Mouse (Mus musculus): ENCODE measurements around the gene Gm42906.

Gene Gm42906

GRCm38 (mm10) chr5:151057716-151058115, 370.2 kb downstream of the Gm42906 start:
- no peak for DNase-seq

- peak in 1 of 2 experiments; percentile 53 for DNase-seq
Observed at GRCm38 (mm10) chr5:151056920-151057294, 371.1 kb downstream of the Gm42906 start.

GRCm38 (mm10) chr5:151056255-151056919, 371.6 kb downstream of the Gm42906 start:
- no peak for DNase-seq

- DNase-seq = no peak
Observed at GRCm38 (mm10) chr5:151055426-151056090, 372.4 kb downstream of the Gm42906 start.

GRCm38 (mm10) chr5:151054743-151055114, 373.2 kb downstream of the Gm42906 start:
- no peak for DNase-seq

GRCm38 (mm10) chr5:151054100-151054742, 373.7 kb downstream of the Gm42906 start:
- DNase-seq = no peak

GRCm38 (mm10) chr5:151053190-151053589, 374.8 kb downstream of the Gm42906 start:
- DNase-seq = peak; percentile 47

- no peak for DNase-seq
Observed at GRCm38 (mm10) chr5:151052331-151052730, 375.6 kb downstream of the Gm42906 start.

- peak in 1 of 2 experiments; percentile 49 for DNase-seq
Observed at GRCm38 (mm10) chr5:151047488-151047887, 380.5 kb downstream of the Gm42906 start.

GRCm38 (mm10) chr5:151046917-151047316, 381.0 kb downstream of the Gm42906 start:
- peak in 1 of 2 experiments; percentile 36 for DNase-seq

GRCm38 (mm10) chr5:151046131-151046530, 381.8 kb downstream of the Gm42906 start:
- DNase-seq = no peak

GRCm38 (mm10) chr5:151042911-151043310, 385.1 kb downstream of the Gm42906 start:
- DNase-seq = no peak

GRCm38 (mm10) chr5:151037871-151038270, 390.1 kb downstream of the Gm42906 start:
- no peak for DNase-seq

- DNase-seq = no peak
Observed at GRCm38 (mm10) chr5:151034715-151035512, 393.0 kb downstream of the Gm42906 start.

GRCm38 (mm10) chr5:151028906-151029305, 399.1 kb downstream of the Gm42906 start:
- DNase-seq = no peak

GRCm38 (mm10) chr5:151027171-151027570, 400.8 kb downstream of the Gm42906 start:
- DNase-seq = no peak

- DNase-seq = no peak
Observed at GRCm38 (mm10) chr5:151026069-151026468, 401.9 kb downstream of the Gm42906 start.

GRCm38 (mm10) chr5:151024483-151024882, 403.5 kb downstream of the Gm42906 start:
- no peak for DNase-seq

- DNase-seq = peak; percentile 9 to 39
Observed at GRCm38 (mm10) chr5:151023461-151023860, 404.5 kb downstream of the Gm42906 start.

- no peak for DNase-seq
Observed at GRCm38 (mm10) chr5:151022939-151023338, 405.0 kb downstream of the Gm42906 start.

- no peak for DNase-seq
Observed at GRCm38 (mm10) chr5:151022026-151022425, 405.9 kb downstream of the Gm42906 start.

- DNase-seq = peak; percentile 15 to 34
Observed at GRCm38 (mm10) chr5:151020831-151021230, 407.1 kb downstream of the Gm42906 start.
